Mouse (Mus musculus): ENCODE measurements at regions not wholly inside any gene's neighbourhood (a gene's known extent, or its start where the extent isn't known, plus 50 kb on each side); places are given as distances from the start of the nearest gene placed in this dataset.

DNA sequence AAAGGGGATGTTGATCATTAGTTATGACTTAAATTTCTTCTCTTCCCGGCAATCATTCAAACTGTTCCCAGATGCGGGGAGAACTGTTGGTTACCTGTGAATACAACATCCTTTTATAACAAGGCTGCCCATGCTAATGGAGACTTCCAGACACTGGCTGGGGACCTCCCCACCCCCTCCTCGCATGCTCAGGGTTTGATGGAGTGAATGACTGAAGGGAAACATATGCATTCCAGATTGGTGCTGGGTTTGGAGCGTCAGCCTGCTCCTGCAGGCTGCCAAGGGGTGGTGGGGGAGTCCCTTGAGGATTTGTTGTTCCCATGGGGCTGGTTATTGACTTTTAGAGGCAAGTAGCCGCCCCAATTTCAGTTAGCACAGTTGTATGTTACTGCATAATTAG lies 161.9 kb downstream of the Ttc32 start:
- no peak overlapping the region for H3K4me2 ChIP-seq
- H3K27ac ChIP-seq (replicated peaks), result no peak overlapping the region
- H3K4me3 ChIP-seq, result no peak overlapping the region
- no peaks in the 10 kb centered on the region for H3K9me3 ChIP-seq
- H3K36me3 ChIP-seq, result no peaks in the 10 kb centered on the region
- no peak overlapping the region for H3K9ac ChIP-seq
- H3K4me1 ChIP-seq (replicated peaks), result no peaks in the 10 kb centered on the region
- 80% methylated on average over 5 of the region's 5 CpGs for WGBS
- ATAC-seq (ENCODE audit: low read depth), result no peak
- no peaks in the 10 kb centered on the region for H3K27me3 ChIP-seq

DNA sequence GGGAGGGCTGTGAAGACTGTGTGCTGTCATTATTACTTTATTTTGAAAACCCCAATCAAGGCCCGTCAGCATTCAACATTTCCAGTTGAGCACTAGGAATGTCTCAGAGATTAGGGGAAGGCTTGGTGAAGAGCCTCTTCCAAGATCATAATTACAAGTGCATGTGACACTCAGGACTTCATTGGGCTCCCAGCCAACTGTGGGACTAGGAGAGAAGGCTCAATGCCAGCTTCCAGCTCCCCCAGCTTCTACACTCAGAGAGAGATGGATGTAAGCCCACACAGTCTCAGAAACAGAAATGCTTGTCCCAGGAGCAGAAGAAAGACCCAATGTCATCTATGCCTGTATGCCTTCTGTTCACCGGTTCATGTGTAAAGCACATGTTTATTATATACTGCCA lies 169.5 kb downstream of the Ttc32 start:
- Histone ChIP-seq H3K27me3 (no peaks in the 10 kb centered on the region), H3K4me3 (no peak overlapping the region), H3K36me3 (no peaks in the 10 kb centered on the region), H3K27ac (replicated peaks) (no peak overlapping the region), H3K4me2 (no peak overlapping the region), H3K9me3 (no peaks in the 10 kb centered on the region), H3K4me1 (replicated peaks) (no peaks in the 10 kb centered on the region), H3K9ac (no peak overlapping the region)
- ATAC-seq (ENCODE audit: low read depth), result no peak
- WGBS, result 93% methylated on average over 2 of the region's 2 CpGs

DNA sequence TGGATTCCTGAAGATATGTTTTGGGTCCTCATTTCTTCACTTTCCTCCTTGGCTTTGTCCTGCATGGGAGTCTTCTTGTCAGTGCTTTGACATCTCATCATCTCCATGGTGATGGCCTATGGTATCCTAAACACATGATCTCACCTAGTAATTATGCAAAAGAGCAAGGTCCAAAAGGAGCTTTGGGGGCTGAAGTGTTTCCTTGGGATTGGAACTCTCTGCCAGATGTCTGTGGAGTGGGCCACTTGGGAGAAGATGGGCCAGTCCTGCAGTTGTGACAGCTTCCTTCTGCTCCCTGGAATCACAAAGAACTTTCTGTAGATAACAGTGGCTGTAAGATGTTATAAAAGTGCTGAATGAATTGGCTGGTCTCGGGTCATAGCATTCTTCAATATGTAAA lies 182.4 kb downstream of the Ttc32 start:
- no peak overlapping the region for H3K4me2 ChIP-seq
- no peak overlapping the region for H3K27ac ChIP-seq (replicated peaks)
- no peaks in the 10 kb centered on the region for H3K4me1 ChIP-seq (replicated peaks)
- H3K27me3 ChIP-seq, result no peaks in the 10 kb centered on the region
- no peak for ATAC-seq (ENCODE audit: low read depth)
- no peak overlapping the region for H3K9ac ChIP-seq
- no peak overlapping the region for H3K4me3 ChIP-seq
- H3K36me3 ChIP-seq, result no peaks in the 10 kb centered on the region
- 90% methylated on average over 1 of the region's 1 CpGs for WGBS
- H3K9me3 ChIP-seq, result no peaks in the 10 kb centered on the region

DNA sequence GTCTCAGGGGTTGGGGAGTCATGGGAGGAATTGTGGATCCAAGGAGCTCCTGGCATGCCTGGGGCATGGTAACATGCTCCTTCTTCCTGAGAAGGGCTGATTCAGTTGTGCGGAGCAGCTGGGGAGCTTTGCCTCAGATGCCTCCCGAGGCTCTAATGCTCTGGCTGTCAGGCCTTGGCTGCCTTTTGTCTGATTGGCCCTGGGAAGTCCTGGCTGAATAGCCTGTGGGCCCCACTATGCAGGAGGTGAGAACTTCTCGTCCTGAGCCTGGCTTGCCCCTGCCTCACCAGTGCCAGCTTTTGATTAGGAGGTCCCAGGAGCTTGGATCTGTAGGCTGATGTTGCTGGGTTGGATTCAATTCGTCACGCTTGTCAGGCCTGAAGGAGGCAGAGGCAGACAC lies 195.2 kb downstream of the Ttc32 start:
- H3K4me1 ChIP-seq (replicated peaks), result no peaks in the 10 kb centered on the region
- no peak for ATAC-seq (ENCODE audit: low read depth)
- H3K36me3 ChIP-seq, result no peaks in the 10 kb centered on the region
- H3K4me2 ChIP-seq, result no peak overlapping the region
- H3K27me3 ChIP-seq, result no peaks in the 10 kb centered on the region
- H3K27ac ChIP-seq (replicated peaks), result no peak overlapping the region
- H3K4me3 ChIP-seq, result no peak overlapping the region
- H3K9me3 ChIP-seq, result no peaks in the 10 kb centered on the region
- WGBS, result 53% methylated on average over 5 of the region's 5 CpGs
- H3K9ac ChIP-seq, result no peak overlapping the region

DNA sequence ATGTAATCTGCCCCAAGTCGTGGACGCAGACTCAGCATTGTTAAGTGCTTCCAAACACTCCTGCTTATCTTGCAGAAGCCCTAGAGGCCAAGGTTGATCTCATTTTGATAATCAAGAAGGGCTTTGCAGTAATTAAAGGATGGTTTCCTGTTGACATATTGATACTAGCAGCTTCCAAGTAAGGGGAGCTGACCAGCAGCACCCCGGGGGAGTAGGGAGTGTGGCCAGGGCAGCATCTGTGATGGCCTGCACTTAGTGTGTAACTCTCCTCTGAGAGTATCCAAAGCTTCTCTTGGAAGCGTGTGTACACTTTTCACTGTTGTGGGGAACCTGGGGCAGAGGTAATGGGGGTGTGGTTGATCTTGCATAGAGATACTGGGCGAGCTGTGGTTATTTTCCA lies 198.1 kb downstream of the Ttc32 start:
- Histone ChIP-seq H3K27ac (replicated peaks) (no peak overlapping the region), H3K9me3 (no peaks in the 10 kb centered on the region), H3K9ac (no peak overlapping the region), H3K27me3 (no peaks in the 10 kb centered on the region), H3K4me3 (no peak overlapping the region), H3K36me3 (no peaks in the 10 kb centered on the region), H3K4me1 (replicated peaks) (no peaks in the 10 kb centered on the region), H3K4me2 (no peak overlapping the region)
- ATAC-seq (ENCODE audit: low read depth), result no peak
- WGBS, result 94% methylated on average over 5 of the region's 5 CpGs

DNA sequence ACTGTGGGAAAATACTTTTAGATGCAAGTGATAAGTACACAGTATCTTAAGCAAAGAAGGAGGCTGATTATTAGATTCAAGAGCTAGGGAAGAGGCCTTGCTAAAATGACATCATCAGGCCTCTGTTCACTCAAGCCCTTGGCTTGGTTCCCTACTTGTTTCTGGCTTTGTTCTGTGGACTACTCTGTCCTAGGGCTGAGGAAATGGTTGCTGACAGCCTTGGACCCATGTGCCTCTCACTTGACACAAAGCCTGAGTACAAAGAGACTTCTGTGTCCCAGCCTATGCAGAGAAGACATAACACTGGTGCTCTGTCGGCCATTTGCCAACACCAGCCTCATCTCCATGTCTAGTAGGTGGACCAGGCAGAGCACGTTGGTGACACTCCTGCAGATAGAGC lies 198.7 kb downstream of the Ttc32 start:
- no peak for ATAC-seq (ENCODE audit: low read depth)
- H3K4me2 ChIP-seq, result no peak overlapping the region
- H3K27ac ChIP-seq (replicated peaks), result no peak overlapping the region
- no peak overlapping the region for H3K9ac ChIP-seq
- H3K4me3 ChIP-seq, result no peak overlapping the region
- 83% methylated on average over 2 of the region's 2 CpGs for WGBS
- no peaks in the 10 kb centered on the region for H3K9me3 ChIP-seq
- no peaks in the 10 kb centered on the region for H3K36me3 ChIP-seq
- H3K27me3 ChIP-seq, result no peaks in the 10 kb centered on the region
- H3K4me1 ChIP-seq (replicated peaks), result no peaks in the 10 kb centered on the region

DNA sequence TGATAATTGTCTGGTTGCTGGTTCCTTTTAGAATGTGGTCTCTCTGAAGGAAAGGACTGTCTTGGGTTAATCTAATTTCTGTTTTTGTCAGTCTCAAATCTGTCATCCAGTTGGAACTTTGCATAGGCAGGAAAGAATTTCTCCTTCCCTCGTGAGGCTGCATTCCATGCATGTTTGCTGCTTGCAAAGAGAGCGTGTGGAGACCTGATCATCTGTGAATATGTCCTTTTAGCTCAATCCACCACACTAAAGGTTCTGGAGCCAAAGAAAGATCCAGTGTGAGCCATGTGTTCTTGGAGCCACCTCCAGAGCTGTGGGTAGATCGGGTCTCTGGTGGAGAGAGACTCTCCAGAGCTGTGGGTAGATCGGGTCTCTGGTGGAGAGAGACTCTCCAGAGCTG lies 200.2 kb downstream of the Ttc32 start:
- Histone ChIP-seq H3K4me1 (replicated peaks) (no peaks in the 10 kb centered on the region), H3K9ac (no peak overlapping the region), H3K27me3 (no peaks in the 10 kb centered on the region), H3K36me3 (no peaks in the 10 kb centered on the region), H3K27ac (replicated peaks) (no peak overlapping the region), H3K4me2 (no peak overlapping the region), H3K9me3 (no peaks in the 10 kb centered on the region), H3K4me3 (no peak overlapping the region)
- WGBS, result 82% methylated on average over 4 of the region's 4 CpGs
- no peak for ATAC-seq (ENCODE audit: low read depth)

DNA sequence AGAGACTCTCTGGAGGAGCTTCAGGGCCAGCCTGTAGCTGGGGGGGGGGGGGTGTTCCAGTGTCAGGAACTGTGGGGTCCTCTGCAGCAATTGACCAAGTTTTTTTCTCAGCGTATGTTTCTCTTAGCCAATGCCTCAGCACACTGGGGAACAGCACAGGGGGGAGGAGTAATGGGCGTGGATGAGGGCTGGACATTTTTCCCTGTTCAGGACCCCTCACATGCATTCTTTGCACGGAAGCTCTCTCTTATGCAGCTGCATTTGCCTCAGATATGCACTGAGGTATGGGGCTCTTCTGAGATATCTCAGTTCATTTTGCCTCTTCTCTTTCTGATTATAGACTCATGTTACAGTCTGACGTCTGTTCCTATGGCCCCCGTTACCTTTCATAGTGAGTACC lies 200.8 kb downstream of the Ttc32 start:
- no peaks in the 10 kb centered on the region for H3K36me3 ChIP-seq
- no peak for ATAC-seq (ENCODE audit: low read depth)

DNA sequence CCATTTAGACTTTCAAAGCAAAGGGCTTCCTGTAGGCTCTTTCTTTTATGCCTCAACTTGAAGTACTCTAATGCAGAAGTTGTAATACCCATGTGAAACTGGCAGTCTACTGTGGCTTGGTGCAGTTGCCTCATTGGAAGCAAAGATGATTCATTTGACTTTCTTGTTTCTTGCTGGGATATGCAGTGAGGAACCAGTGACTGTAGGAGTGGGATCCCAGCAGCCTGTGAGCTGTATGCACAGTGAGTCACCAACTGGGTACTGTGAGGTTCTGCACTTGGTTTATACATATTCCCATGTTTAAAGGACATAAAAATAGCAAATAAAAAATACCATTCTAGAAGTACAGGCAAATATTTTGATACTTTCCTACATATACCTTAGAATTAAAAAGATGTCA lies 202.6 kb downstream of the Ttc32 start:
- no peaks in the 10 kb centered on the region for H3K9me3 ChIP-seq
- no peaks in the 10 kb centered on the region for H3K36me3 ChIP-seq
- H3K4me1 ChIP-seq (replicated peaks), result no peaks in the 10 kb centered on the region
- no peak overlapping the region for H3K4me3 ChIP-seq
- no peak for ATAC-seq (ENCODE audit: low read depth)
- no peaks in the 10 kb centered on the region for H3K27me3 ChIP-seq
- H3K9ac ChIP-seq, result no peak overlapping the region
- no peak overlapping the region for H3K4me2 ChIP-seq
- no peak overlapping the region for H3K27ac ChIP-seq (replicated peaks)

More for the DNA sequence above, 200.8 kb downstream of the Ttc32 start:
- Histone ChIP-seq H3K27me3 (no peaks in the 10 kb centered on the region), H3K4me2 (no peak overlapping the region), H3K9me3 (no peaks in the 10 kb centered on the region), H3K27ac (replicated peaks) (no peak overlapping the region), H3K4me1 (replicated peaks) (no peaks in the 10 kb centered on the region), H3K9ac (no peak overlapping the region), H3K4me3 (no peak overlapping the region)
- 88% methylated on average over 5 of the region's 5 CpGs for WGBS

DNA sequence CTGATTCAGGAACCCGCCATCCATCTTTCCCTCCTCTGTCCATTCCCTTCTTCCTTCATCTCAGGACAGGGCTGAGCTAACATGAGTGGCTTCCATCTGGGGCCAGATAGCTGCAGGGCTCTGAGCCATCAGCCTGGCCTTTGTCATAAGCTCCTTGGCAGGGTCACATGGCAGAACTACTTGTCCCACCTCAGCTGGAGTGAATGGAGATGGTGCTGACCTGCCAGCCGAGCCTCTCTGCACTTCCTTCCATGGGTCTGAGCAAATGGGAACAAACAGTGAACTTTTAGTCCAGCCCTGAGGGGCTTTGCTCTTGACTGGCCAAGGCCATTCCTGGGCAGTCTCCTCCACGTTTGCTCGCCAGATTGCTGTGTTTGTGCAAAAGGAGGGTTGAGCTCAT lies 206.1 kb downstream of the Ttc32 start:
- Histone ChIP-seq H3K9me3 (no peaks in the 10 kb centered on the region), H3K4me1 (replicated peaks) (no peaks in the 10 kb centered on the region), H3K27ac (replicated peaks) (no peak overlapping the region), H3K4me3 (no peak overlapping the region), H3K9ac (no peak overlapping the region), H3K27me3 (no peaks in the 10 kb centered on the region), H3K36me3 (no peaks in the 10 kb centered on the region), H3K4me2 (no peak overlapping the region)
- WGBS, result 88% methylated on average over 4 of the region's 4 CpGs
- no peak for ATAC-seq (ENCODE audit: low read depth)

DNA sequence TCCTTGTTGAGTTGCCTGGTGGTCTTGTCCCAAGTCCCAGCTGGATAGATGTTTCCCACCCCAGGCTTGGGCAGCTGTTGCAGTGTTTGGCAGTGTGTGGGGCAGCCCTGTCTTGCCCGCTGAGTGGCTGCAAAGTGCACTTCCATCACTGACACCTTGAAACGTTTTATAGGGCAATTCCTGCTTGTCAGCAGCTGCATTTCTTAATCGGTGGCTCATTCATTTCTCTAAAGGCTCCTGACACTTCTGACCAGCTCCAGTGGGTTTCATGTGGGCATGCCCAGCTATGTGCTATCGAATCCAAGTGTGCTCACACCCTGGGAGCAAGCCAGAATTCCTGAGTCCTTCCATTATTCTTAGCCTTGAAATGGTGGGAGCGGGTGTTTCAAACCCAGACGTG lies 207.7 kb downstream of the Ttc32 start:
- 73% methylated on average over 6 of the region's 6 CpGs for whole genome bisulfite sequencing
- no peaks in the 10 kb centered on the region for H3K27me3 ChIP-seq
- H3K9ac ChIP-seq, result no peak overlapping the region
- no peak overlapping the region for H3K4me3 ChIP-seq
- ATAC-seq (ENCODE audit: low read depth), result no peak
- no peaks in the 10 kb centered on the region for H3K36me3 ChIP-seq
- no peaks in the 10 kb centered on the region for H3K9me3 ChIP-seq
- no peaks in the 10 kb centered on the region for H3K4me1 ChIP-seq (replicated peaks)
- H3K4me2 ChIP-seq, result no peak overlapping the region
- H3K27ac ChIP-seq (replicated peaks), result no peak overlapping the region

DNA sequence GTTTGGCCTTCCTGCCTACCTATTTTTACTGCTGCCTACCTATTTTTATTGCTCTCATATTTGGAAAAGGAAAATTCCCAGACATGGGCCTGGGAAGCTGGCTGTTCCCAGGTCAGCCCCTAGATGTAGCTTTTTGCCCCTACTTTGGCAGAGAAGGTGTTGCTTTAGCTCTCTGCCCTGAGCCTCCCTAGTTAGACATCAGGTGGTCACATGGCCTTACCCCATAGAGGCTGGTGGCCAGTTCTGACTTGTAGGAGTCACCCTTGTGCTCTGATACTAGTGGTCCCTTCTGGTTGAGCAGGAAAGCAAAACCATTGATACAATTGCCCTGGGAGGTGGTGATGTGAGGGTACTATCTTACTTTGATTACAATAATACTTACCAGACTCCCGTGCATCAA lies 208.2 kb downstream of the Ttc32 start:
- Histone ChIP-seq H3K27ac (replicated peaks) (no peak overlapping the region), H3K27me3 (no peaks in the 10 kb centered on the region), H3K4me1 (replicated peaks) (no peaks in the 10 kb centered on the region), H3K4me2 (no peak overlapping the region), H3K9me3 (no peaks in the 10 kb centered on the region), H3K4me3 (no peak overlapping the region), H3K36me3 (no peaks in the 10 kb centered on the region), H3K9ac (no peak overlapping the region)
- WGBS, result 83% methylated on average over 1 of the region's 1 CpGs
- ATAC-seq (ENCODE audit: low read depth), result no peak

DNA sequence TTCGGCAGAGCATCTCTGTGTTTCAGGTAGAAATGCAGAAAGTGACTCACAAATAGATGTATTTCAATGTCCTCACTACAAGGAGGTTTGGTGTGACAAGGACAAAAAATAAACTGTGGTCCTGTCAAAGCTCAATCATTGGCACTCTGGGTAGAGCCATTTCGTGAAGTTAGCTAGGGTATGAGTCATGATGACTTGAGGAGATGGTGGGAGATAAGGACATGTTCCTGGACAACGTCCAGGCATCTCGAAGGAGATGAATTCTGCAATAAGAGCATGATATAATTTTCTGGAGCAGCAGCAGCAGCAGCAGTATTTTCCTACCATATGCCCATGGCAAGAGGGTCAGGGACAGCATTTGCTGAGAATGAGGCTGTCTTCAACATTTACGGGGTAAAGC lies 217.7 kb downstream of the Ttc32 start:
- no peaks in the 10 kb centered on the region for H3K36me3 ChIP-seq
- no peak overlapping the region for H3K4me3 ChIP-seq
- no peaks in the 10 kb centered on the region for H3K9me3 ChIP-seq
- H3K4me1 ChIP-seq (replicated peaks), result no peaks in the 10 kb centered on the region
- no peak overlapping the region for H3K4me2 ChIP-seq
- H3K27me3 ChIP-seq, result no peaks in the 10 kb centered on the region
- WGBS, result 82% methylated on average over 5 of the region's 5 CpGs
- H3K27ac ChIP-seq (replicated peaks), result no peak overlapping the region
- ATAC-seq (ENCODE audit: low read depth), result no peak
- no peak overlapping the region for H3K9ac ChIP-seq

DNA sequence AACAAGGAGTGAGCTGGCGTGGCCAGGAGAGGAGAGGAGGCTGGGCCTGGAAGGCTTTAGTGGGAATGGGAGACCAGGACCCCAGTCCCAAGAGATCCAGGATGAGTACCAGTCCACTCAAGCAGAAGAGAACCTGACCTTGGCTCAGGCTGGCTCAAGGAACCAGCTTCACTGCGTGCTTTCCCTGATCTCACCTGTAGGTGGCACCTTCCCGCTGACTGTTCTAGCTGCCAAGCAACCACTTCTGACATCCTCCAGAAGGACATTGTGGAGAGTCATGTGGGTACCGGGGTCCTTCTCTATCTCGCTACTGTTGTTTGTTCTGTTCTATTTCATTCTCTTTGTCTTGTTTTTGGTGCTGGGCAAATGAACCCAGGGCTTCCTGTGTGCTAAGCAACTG lies 222.0 kb downstream of the Ttc32 start:
- WGBS, result 33% methylated on average over 5 of the region's 5 CpGs
- no peaks in the 10 kb centered on the region for H3K9me3 ChIP-seq
- H3K9ac ChIP-seq, result no peak overlapping the region
- ATAC-seq (ENCODE audit: low read depth), result no peak
- peaks cover 15% of the 10 kb centered on the region for H3K4me1 ChIP-seq (replicated peaks)
- H3K36me3 ChIP-seq, result no peaks in the 10 kb centered on the region
- no peak overlapping the region for H3K4me3 ChIP-seq
- no peaks in the 10 kb centered on the region for H3K27me3 ChIP-seq
- H3K27ac ChIP-seq (replicated peaks), result no peak overlapping the region
- H3K4me2 ChIP-seq, result no peak overlapping the region

All from neural tube, embryonic 13.5 days (tissue).